ENCODE assay signal across 13 mouse cellular contexts in genomic region chr5:145635204-145635603, GRCm38 (mm10). TPM values are rescaled to one million over a fixed set of nuclear protein-coding genes. Genes with fewer than 3 reads are reported as not detected.
"Had no signal": no experiment of that assay in that cellular context is flagged by ENCODE, and none has a peak within 500 bp of the region (broad histone marks: within the 10 kb centered on the region; RNA-seq: fewer than 3 reads in every experiment).

No protein-coding gene starts in this region.

RNA-seq across cellular contexts. Expression of gene Cyp3a41b, which starts 50.7 kb away (rescaled TPM):
- total RNA-seq: neutrophil, adult 5-6 weeks had no signal
- polyA plus RNA-seq: neural tube, embryonic 13.5 days; neural tube, embryonic 14.5 days; neural tube, embryonic 15.5 days; small intestine, adult 2 months; spleen, adult 2 months; stomach, embryonic 14.5 days; stomach, embryonic 15.5 days; stomach, embryonic 16.5 days; stomach, postnatal 0 days; testis, adult 2 months; thymus, adult 2 months; urinary bladder, adult 2 months had no signal
